Mouse (Mus musculus) embryonic fibroblast, embryonic 13.5 days (primary cell): ENCODE measurements at regions not wholly inside any gene's neighbourhood (a gene's known extent, or its start where the extent isn't known, plus 50 kb on each side); places are given as distances from the start of the nearest gene placed in this dataset.

Source experiments
- CTCF ChIP-seq: IDR thresholded peaks from 2 replicates; pipeline ENCODE4 v1.5.1; 2011; ENCODE audit warnings: mild to moderate bottlenecking, control low read depth, low read length, moderate library complexity, borderline replicate concordance; ENCODE audit not compliant: insufficient read depth
- POLR2A ChIP-seq: IDR thresholded peaks from 2 replicates; pipeline ENCODE4 v1.6.1; 2011; ENCODE audit warnings: low read depth, mild to moderate bottlenecking, control low read depth, low read length, moderate library complexity

GRCm38 (mm10) chr5:46643009-46643408 is 785.6 kb upstream of the Lcorl start:
- no peak for TF ChIP-seq POLR2A
- no peak for TF ChIP-seq CTCF
